Mouse (Mus musculus) gastrocnemius, adult 2 months (tissue): ENCODE results near the gene Olfr262. TPM values are rescaled to one million over a fixed set of nuclear protein-coding genes. Genes with fewer than 3 reads are reported as not detected.
"Not testable (repeated sequence)": the region's sequence is repeated elsewhere in the genome, so short reads cannot be mapped to it uniquely, and the experiment has no call there.

Experiments
- DNase-seq: peaks from one replicate; pipeline ENCODE4 v3.0.0; 2022
- H3K27ac ChIP-seq: fragments of 200-600 bp; 2 replicates; pipeline ENCODE4 v1.8.1; 2022; ENCODE audit warnings: mild to moderate bottlenecking
- H3K4me3 ChIP-seq: fragments of 200-600 bp; 2 replicates; pipeline ENCODE4 v1.8.1; 2022; ENCODE audit warnings: mild to moderate bottlenecking, moderate library complexity
- CTCF ChIP-seq: fragments of 200-600 bp; IDR thresholded peaks from 2 replicates; pipeline ENCODE4 v1.8.1; 2022; ENCODE audit warnings: antibody characterized with exemption, mild to moderate bottlenecking, moderate library complexity
- intact Hi-C: fragments of 180-260 bp; cut with DNase I; formaldehyde crosslinking; loops from one replicate; pipeline ENCODE4 v1.15.1; 2025
- long read RNA-seq, 2 experiments: library from polyadenylated mRNA; stranded (forward); transcript quantifications; one replicate each; pipeline ENCODE4 v2.0.0; 2021
- total RNA-seq, 2 experiments: library from RNA; stranded (reverse); gene quantifications; 2 replicates each; pipeline ENCODE4 v1.2.3; 2021

Gene Olfr262
- total RNA-seq, result not detected
- long read RNA-seq, experiment 1, result 0 reads
- long read RNA-seq, experiment 2, result 0 reads

DNA sequence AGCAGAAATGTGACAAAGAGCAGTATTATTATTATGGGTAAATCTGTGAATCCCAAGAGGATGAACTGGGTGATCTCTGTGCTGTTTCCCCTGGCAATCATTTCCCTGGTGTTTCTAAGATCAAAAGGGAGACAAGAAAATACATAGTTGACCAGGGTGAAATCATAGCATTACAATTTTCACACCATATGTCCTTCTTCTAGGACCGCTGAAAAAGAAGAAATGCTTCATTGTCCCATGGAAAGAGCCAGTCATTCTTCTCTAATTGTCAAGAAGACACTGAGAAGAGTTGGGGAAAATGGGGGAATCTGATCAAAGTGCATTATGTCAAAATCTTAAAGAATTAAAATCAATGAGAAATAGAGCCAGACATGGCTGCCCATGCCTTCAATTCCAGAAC, at the start of gene Olfr262:
Gene Olfr262 (minus strand): TSS at position 101 of the 400 bp plus-strand sequence.
- Histone ChIP-seq H3K27ac (no peak within 1 kb of the TSS), H3K4me3 (no peak within 1 kb of the TSS)
- no peak for TF ChIP-seq CTCF
- DNase-seq, result no peak
- intact Hi-C loops, result no loop called here

DNA sequence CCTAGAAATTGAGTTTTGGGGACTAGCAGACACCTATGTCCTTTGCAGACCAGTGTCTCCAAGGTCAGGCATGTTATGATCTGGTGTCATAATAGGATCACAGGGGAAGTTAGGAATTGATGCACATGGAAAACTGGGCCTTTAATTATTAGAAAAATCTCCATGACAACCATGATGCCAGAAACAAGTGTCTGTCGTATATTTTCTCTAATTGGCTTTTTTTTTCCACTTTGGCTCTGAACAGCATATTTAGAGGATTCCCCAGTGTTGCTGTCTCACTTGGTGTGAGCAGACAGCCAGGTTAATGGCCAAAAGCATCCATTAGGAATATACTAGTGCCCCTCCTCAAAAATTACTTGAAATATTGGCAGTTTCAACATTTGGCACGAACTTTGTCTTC, 38.1 kb upstream of the Olfr262 start, which contains the start of gene Olfr1434:
Gene Olfr1434 (plus strand): TSS at position 301 of the 400 bp plus-strand sequence.
- intact Hi-C loops, result no loop called here

DNA sequence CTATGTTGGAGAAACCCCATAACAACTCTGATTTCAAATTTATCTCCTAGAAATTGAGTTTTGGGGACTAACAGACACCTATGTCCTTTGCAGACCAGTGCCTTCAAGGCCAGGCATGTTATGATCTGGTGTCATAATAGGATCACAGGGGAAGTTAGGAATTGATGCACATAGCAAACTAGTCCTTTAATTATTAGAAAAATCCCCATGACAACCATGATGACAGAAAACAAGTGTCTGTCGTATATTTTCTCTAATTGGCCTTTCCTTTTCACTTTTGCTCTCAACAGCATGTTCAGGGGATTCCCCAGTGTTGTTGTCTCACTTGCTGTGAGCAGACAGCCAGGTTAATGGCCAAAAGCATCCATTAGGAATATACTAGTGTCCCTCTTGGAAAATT, 19.3 kb upstream of the Olfr262 start, which contains the start of gene Olfr235:
Gene Olfr235 (plus strand): TSS at position 301 of the 400 bp plus-strand sequence.
- H3K4me3 ChIP-seq, result no peak within 1 kb of the TSS
- H3K27ac ChIP-seq, result no peak within 1 kb of the TSS
- TF ChIP-seq CTCF, result no peak
- intact Hi-C loops, result no loop called here
- DNase-seq, result no peak

More for the DNA sequence above, 38.1 kb upstream of the Olfr262 start, which contains the start of gene Olfr1434:
- no peak for TF ChIP-seq CTCF
- no peak within 1 kb of the TSS for H3K4me3 ChIP-seq
- H3K27ac ChIP-seq, result no peak within 1 kb of the TSS
- DNase-seq, result no peak

DNA sequence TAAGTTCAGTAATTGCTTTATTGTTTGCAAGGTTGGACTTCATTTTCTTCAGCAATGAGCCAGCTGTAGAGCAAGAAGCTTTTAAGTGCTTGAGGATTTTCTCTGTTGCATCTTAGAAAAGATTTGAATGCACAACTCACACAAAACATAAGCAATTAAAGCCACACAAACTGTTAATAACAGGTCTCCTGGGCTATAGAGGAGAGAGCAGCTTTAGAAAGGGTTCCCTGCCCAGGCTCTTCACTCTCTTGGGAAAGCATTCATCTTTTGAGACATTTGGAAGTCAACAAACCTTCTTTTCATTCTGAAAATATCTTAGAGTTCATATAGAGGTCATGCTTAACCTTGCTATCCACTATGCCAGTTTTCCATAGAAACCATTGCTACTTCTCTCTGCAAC, 9.0 kb downstream of the Olfr262 start, which contains the start of gene Olfr1432:
Gene Olfr1432 (minus strand): TSS at position 101 of the 400 bp plus-strand sequence.
- H3K27ac ChIP-seq, H3K4me3 ChIP-seq, DNase-seq, intact Hi-C loops: not testable (repeated sequence)

DNA sequence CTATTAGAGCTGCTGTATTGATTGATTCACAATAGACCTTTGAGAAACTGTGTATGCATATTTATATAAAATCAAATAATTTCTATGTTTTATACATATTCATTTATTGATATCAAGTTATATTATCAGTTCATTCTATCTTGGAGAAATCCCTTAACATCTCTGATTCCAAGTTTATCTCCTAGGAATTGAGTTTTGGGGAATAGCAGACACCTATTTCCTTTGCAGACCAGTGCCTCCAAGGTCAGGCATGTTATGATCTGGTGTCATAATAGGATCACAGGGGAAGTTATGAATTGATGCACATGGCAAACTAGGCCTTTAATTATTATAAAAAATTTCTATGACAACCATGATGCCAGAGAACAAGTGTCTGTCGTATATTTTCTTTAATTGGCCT, 41.1 kb downstream of the Olfr262 start, which contains the start of gene Olfr1431:
Gene Olfr1431 (plus strand): TSS at position 301 of the 400 bp plus-strand sequence.
- no peak within 1 kb of the TSS for H3K27ac ChIP-seq
- TF ChIP-seq CTCF, result no peak
- no peak for DNase-seq
- intact Hi-C loops, result no loop called here
- H3K4me3 ChIP-seq, result no peak within 1 kb of the TSS

DNA sequence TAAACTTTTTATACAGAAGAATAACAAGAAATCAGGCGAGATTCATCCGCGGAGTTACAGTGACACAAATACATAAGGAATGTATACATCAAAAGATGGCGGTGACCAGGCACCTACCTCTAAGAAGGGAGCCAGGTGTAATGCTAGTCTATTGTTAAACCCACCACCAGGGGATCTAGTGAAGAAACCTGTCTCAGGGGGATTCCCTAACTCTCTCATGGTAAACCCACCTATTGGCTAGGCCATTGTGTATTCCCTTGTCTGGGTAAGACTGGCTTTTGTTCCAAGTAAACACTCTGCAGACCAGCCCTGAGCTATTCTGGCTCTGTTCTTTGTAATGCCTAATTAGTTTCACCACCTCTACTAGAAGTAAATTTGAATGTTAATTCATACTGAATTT, 42.4 kb downstream of the Olfr262 start:
- H3K27ac ChIP-seq, H3K4me3 ChIP-seq, DNase-seq, intact Hi-C loops: not testable (repeated sequence)

Other genes with a start within 250 kb of the Olfr262 start
- not detected for gene Olfr1423, start 200.3 kb downstream of the Olfr262 start, total RNA-seq
- not detected for gene Olfr1424, start 179.0 kb downstream of the Olfr262 start, total RNA-seq
- gene Olfr1425, start 163.9 kb downstream of the Olfr262 start, total RNA-seq, result not detected
- not detected for gene Olfr1426, start 149.6 kb downstream of the Olfr262 start, total RNA-seq
- not detected for gene Olfr1427, start 138.3 kb downstream of the Olfr262 start, total RNA-seq
- gene Olfr1428, start 125.8 kb downstream of the Olfr262 start, total RNA-seq, result not detected
- not detected for gene Olfr76, start 118.5 kb downstream of the Olfr262 start, total RNA-seq
- not detected for gene Olfr1555-ps1, start 71.5 kb downstream of the Olfr262 start, total RNA-seq
- not detected for gene Olfr1431, start 41.0 kb downstream of the Olfr262 start, total RNA-seq
- gene Olfr1432, start 9.1 kb downstream of the Olfr262 start, total RNA-seq, result not detected
- gene Olfr235, start 19.4 kb upstream of the Olfr262 start, total RNA-seq, result not detected
- gene Olfr1434, start 38.2 kb upstream of the Olfr262 start, total RNA-seq, result not detected
- gene Olfr1436, start 57.5 kb upstream of the Olfr262 start, total RNA-seq, result not detected
- not detected for gene Olfr1437, start 83.4 kb upstream of the Olfr262 start, total RNA-seq
- not detected for gene Olfr1438-ps1, start 94.3 kb upstream of the Olfr262 start, total RNA-seq
- gene Olfr1440, start 145.6 kb upstream of the Olfr262 start, total RNA-seq, result not detected
- not detected for gene Olfr1441, start 175.8 kb upstream of the Olfr262 start, total RNA-seq
- gene Pfpl, start 186.2 kb upstream of the Olfr262 start, total RNA-seq, result not detected
- gene Mpeg1, start 219.1 kb upstream of the Olfr262 start, total RNA-seq, result 1 to 10 TPM in 1 of 2 experiments, under 1 TPM in 1; 0.98 to 1.1 TPM